Mouse (Mus musculus): ENCODE results near the gene Flt3. TPM values are rescaled to one million over a fixed set of nuclear protein-coding genes. Genes with fewer than 3 reads are reported as not detected.

The Flt3 gene
- total and polyA plus RNA-seq, 3 experiments = 0.76 to 3.3 (median 2.3) TPM

DNA sequence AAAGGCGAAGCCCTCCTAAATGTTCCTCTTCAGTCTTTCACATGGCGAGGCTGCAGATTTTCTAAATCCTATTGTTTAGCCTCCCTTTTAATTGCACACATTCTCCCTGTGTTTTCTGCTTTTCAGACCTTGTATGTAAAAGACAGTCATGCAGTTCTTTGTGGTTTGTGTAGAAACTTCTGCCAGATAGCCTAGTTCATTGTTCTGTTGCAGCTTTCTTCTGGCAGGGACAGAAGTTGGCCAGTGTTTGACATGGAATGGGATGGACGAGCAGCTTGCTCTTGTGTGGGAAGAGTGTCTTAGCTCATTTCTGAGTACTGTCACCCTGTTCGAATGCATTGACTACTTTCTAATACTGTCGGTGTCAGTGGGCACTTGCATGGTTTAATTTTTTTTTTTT, 36.2 kb upstream of the Flt3 start:
- Histone ChIP-seq H3K36me3 (replicated peaks in 1 of 2; ENCODE audit: control insufficient read depth in 1 of 2, insufficient read depth in 1 of 2, low read length in 1 of 2) (peaks cover 13 to 80% of the 10 kb centered on the region in 2 experiments), H3K4me3 (replicated peaks in 1 of 3; ENCODE audit: low read depth in 2 of 3, low read length in 2 of 3, poor library complexity in 1 of 3) (no peak overlapping the region), H3K4me2 (ENCODE audit: insufficient read depth, low read depth, poor library complexity, severe bottlenecking) (no peak overlapping the region), H3K9me3 (replicated peaks; ENCODE audit: low read length) (no peaks in the 10 kb centered on the region), H3K9ac (ENCODE audit: insufficient read depth, low read depth) (no peak overlapping the region), H3K27me3 (replicated peaks) (no peaks in the 10 kb centered on the region), H3K4me1 (ENCODE audit: control insufficient read depth in 1 of 2, insufficient read depth in 2 of 2) (peaks cover 9 to 42% of the 10 kb centered on the region in 2 experiments), H3K79me2 (replicated peaks; ENCODE audit: control insufficient read depth, extremely low read depth, insufficient read depth, poor library complexity, severe bottlenecking) (peaks cover 91% of the 10 kb centered on the region), H3K27ac (ENCODE audit: insufficient read depth, low read depth) (no peak overlapping the region)
- TF ChIP-seq RCOR1 (conservative IDR thresholded peaks at IDR 0.05; ENCODE audit: low read depth, low read length) = no peak
- TF ChIP-seq HCFC1 (IDR thresholded peaks at IDR 0.05; ENCODE audit: low read depth, low read length) = no peak
- TF ChIP-seq KAT2A (IDR thresholded peaks at IDR 0.05; ENCODE audit: insufficient replicate concordance, low read length) = no peak
- no peak for TF ChIP-seq MEF2A (IDR thresholded peaks at IDR 0.05; ENCODE audit: borderline replicate concordance, low read depth, low read length)
- no peak for TF ChIP-seq TCF12 (IDR thresholded peaks at IDR 0.05; ENCODE audit: low read depth, low read length)
- no peak for TF ChIP-seq JUN (IDR thresholded peaks at IDR 0.05; ENCODE audit: insufficient read depth, low read depth, low read length)
- TF ChIP-seq ZC3H11A (IDR thresholded peaks at IDR 0.05; ENCODE audit: low read depth, low read length) = no peak
- no peak for TF ChIP-seq MYC (IDR thresholded peaks at IDR 0.05; ENCODE audit: low read depth, low read length)
- no peak for TF ChIP-seq ELF1 (IDR thresholded peaks at IDR 0.05; ENCODE audit: low read depth, low read length)
- dilution Hi-C loops (cut with MboI; ENCODE audit: extremely low pct_ligation_motif_present, extremely low pct_unique_long_range_greater_than_20kb, low sequenced_read_pairs) = no loop called here
- in situ Hi-C loops (cut with MboI; ENCODE audit: low pct_ligation_motif_present, low pct_unique_long_range_greater_than_20kb, low sequenced_read_pairs) = no loop called here
- DNase-seq (ENCODE audit: extremely low read depth) = no peak

DNA sequence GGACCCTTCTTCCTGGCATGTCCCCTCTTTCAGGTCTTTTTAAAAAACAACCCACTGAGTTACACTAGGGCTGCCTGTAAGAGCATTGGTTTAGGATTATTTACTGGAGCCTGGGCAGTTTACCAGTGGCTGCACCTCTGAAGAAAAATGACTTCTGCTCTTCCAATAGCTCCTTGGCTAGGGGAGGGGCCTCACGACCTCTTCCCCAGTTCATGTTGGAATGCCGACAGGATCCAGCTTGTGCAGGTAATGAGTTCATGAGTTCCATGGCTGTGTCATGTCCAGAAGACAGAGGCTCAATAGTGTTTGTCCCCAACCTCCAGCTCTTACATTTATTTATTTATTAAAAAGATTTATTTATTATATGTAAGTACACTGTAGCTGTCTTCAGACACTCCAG, 35.5 kb upstream of the Flt3 start:
- H3K36me3 ChIP-seq (replicated peaks in 1 of 2; ENCODE audit: control insufficient read depth in 1 of 2, insufficient read depth in 1 of 2, low read length in 1 of 2) = peaks cover 13 to 73% of the 10 kb centered on the region in 2 experiments
- DNase-seq (ENCODE audit: extremely low read depth) = no peak
- H3K4me2 ChIP-seq (ENCODE audit: insufficient read depth, low read depth, poor library complexity, severe bottlenecking) = no peak overlapping the region
- no peak for TF ChIP-seq MYC (IDR thresholded peaks at IDR 0.05; ENCODE audit: low read depth, low read length)
- no peak for TF ChIP-seq MAFK (IDR thresholded peaks at IDR 0.05; ENCODE audit: insufficient replicate concordance, low read length)
- no peak for TF ChIP-seq E2F4 (IDR thresholded peaks at IDR 0.05; ENCODE audit: insufficient replicate concordance, low read depth, low read length)
- dilution Hi-C loops (cut with MboI; ENCODE audit: extremely low pct_ligation_motif_present, extremely low pct_unique_long_range_greater_than_20kb, low sequenced_read_pairs) (no loop called here), in situ Hi-C loops (cut with MboI; ENCODE audit: low pct_ligation_motif_present, low pct_unique_long_range_greater_than_20kb, low sequenced_read_pairs) (no loop called here)
- H3K4me3 ChIP-seq (replicated peaks in 1 of 3; ENCODE audit: low read depth in 2 of 3, low read length in 2 of 3, poor library complexity in 1 of 3) = no peak overlapping the region
- H3K4me1 ChIP-seq (ENCODE audit: control insufficient read depth in 1 of 2, insufficient read depth in 2 of 2) = peaks cover 9 to 42% of the 10 kb centered on the region in 2 experiments
- peaks cover 91% of the 10 kb centered on the region for H3K79me2 ChIP-seq (replicated peaks; ENCODE audit: control insufficient read depth, extremely low read depth, insufficient read depth, poor library complexity, severe bottlenecking)
- H3K27ac ChIP-seq (ENCODE audit: insufficient read depth, low read depth) = no peak overlapping the region
- H3K27me3 ChIP-seq (replicated peaks) = no peaks in the 10 kb centered on the region
- no peak overlapping the region for H3K9ac ChIP-seq (ENCODE audit: insufficient read depth, low read depth)
- H3K9me3 ChIP-seq (replicated peaks; ENCODE audit: low read length) = no peaks in the 10 kb centered on the region

DNA sequence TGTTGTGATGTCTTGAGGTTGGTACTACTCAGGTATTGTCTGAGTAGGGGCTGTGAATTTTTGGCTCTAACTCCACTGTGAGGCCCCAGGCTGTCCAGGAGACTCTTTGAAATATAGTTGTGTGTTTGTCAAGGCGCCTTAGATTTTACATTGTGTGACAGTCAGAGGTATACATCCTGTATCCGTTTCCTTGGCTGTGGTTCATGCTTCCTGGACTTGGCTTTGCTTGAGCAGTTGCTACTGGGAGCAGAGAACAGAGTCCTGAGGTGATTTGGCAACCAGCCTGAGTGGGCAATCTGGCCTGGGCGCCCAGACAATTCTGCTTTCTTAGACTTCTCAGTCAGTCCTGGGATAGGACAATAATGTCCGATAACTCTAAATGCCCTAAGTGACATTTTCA, 34.9 kb upstream of the Flt3 start:
- no peak overlapping the region for H3K4me2 ChIP-seq (ENCODE audit: insufficient read depth, low read depth, poor library complexity, severe bottlenecking)
- no peak overlapping the region for H3K9ac ChIP-seq (ENCODE audit: insufficient read depth, low read depth)
- no peaks in the 10 kb centered on the region for H3K27me3 ChIP-seq (replicated peaks)
- dilution Hi-C loops (cut with MboI; ENCODE audit: extremely low pct_ligation_motif_present, extremely low pct_unique_long_range_greater_than_20kb, low sequenced_read_pairs) (no loop called here), in situ Hi-C loops (cut with MboI; ENCODE audit: low pct_ligation_motif_present, low pct_unique_long_range_greater_than_20kb, low sequenced_read_pairs) (no loop called here)
- peaks cover 13 to 69% of the 10 kb centered on the region in 2 experiments for H3K36me3 ChIP-seq (replicated peaks in 1 of 2; ENCODE audit: control insufficient read depth in 1 of 2, insufficient read depth in 1 of 2, low read length in 1 of 2)
- no peak overlapping the region for H3K4me3 ChIP-seq (replicated peaks in 1 of 3; ENCODE audit: low read depth in 2 of 3, low read length in 2 of 3, poor library complexity in 1 of 3)
- no peak overlapping the region for H3K27ac ChIP-seq (ENCODE audit: insufficient read depth, low read depth)
- TF ChIP-seq NRF1 (IDR thresholded peaks at IDR 0.05; ENCODE audit: low read depth, low read length) = no peak
- no peak for TF ChIP-seq ZNF384 (IDR thresholded peaks at IDR 0.05; ENCODE audit: low read depth, low read length)
- peaks cover 9 to 42% of the 10 kb centered on the region in 2 experiments for H3K4me1 ChIP-seq (ENCODE audit: control insufficient read depth in 1 of 2, insufficient read depth in 2 of 2)
- peaks cover 92% of the 10 kb centered on the region for H3K79me2 ChIP-seq (replicated peaks; ENCODE audit: control insufficient read depth, extremely low read depth, insufficient read depth, poor library complexity, severe bottlenecking)
- H3K9me3 ChIP-seq (replicated peaks; ENCODE audit: low read length) = no peaks in the 10 kb centered on the region
- no peak for DNase-seq (ENCODE audit: extremely low read depth)
